Mouse (Mus musculus): Measurements from ENCODE around the gene Sulf2.
"Not testable (repeated sequence)": the region's sequence is repeated elsewhere in the genome, so short reads cannot be mapped to it uniquely, and the experiment has no call there.

The Sulf2 gene

DNA sequence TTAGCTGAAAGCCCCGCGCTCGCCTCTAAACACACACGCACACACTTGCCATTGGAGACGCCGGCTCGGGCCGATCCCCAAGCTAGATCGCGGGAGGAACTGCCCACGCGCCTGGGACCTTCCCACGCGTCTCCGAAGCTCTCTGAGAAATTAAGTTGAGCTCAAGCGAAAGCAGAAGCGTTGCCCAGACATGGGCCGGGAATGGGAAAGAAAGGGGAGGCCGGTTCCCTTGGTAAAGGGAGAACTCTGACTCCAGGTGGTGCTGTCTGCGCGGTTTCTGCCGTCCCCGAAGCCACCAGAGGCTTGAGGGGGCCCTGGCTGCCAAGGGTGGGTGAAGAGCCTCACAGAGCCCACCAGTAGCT lies at the start of gene Sulf2:
Gene Sulf2, minus strand, starts transcription at position 210 of the 362 bp plus-strand sequence.
- peak; percentile 14 for DNase-seq

DNA sequence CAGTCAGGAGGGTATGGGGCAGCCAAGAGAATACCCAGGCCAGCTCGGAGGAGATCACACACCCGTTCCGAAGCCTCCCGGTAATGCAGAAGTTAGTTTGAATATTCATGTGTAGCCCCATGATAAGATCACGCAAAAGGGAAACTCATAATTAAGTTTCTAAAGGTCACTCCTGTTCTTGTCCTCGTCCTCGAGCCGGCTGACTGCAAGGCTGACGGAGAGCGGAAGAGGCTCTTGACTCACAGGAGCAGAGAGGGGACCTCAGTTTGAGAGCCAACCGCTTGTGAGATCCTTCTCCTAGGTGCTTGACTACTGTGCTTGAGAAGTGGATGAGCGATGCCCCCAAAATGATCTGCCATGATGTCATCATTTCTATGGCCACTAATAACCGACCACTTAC lies 48.7 kb upstream of the Sulf2 start:
- DNase-seq = no peak

DNA sequence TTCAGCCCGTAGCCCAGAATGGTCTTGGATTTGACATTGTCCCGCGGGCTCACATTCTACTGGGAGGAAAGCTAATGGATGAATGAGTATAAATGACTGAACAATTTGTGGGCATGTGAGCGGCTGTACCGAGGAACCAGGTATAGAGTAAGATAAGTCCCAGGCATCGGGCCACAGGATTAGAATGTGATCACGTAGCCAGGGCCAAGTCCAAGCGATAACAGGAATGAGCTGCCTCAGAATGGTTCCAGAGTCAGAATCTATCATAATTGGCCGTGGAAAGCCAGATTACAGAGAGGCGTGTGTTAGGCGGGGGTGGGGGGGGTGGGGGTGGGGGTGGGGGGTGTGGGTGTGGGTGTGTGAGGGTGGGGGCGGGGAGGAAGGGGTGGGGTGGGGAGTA lies 48.2 kb upstream of the Sulf2 start:
- no peak for DNase-seq

DNA sequence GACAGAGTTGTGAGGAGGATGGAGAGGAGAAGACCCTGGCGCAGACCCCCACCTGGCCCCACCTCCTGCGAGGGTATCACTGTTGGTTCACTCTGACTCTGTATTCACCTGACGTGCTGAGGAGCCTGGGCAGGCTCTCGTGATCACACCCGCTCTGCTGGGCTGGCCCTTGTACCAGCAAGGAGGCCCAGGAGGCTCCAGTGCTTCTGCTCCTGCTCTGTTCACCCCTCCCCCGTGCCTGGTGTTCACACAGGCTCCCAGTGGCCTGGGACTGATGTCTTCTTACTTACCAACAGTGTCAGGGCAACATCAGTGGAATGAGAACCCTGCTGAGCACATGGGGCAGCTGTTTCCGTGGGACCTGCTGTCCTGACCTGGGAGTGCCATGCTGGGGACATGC lies 42.5 kb upstream of the Sulf2 start:
- no peak for DNase-seq

DNA sequence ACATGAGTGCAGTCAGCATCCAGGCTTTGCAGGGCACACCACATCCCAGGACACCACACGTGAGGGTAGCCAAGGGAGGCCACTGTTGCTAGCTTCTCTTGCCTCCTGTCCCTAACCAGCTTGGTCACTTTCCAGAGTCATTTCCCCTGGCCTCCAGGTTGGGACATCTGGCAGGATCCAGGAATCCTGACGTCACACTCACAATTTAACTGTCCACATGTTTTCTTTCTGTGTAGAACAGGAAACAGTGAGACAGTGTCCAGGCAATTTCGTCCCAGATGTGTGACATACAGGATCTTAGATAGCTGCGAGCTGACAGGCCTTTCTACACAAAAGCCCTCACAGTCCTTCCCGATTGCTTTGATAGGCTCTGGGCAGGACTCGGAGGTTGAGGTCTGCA lies 41.6 kb upstream of the Sulf2 start:
- DNase-seq = no peak

DNA sequence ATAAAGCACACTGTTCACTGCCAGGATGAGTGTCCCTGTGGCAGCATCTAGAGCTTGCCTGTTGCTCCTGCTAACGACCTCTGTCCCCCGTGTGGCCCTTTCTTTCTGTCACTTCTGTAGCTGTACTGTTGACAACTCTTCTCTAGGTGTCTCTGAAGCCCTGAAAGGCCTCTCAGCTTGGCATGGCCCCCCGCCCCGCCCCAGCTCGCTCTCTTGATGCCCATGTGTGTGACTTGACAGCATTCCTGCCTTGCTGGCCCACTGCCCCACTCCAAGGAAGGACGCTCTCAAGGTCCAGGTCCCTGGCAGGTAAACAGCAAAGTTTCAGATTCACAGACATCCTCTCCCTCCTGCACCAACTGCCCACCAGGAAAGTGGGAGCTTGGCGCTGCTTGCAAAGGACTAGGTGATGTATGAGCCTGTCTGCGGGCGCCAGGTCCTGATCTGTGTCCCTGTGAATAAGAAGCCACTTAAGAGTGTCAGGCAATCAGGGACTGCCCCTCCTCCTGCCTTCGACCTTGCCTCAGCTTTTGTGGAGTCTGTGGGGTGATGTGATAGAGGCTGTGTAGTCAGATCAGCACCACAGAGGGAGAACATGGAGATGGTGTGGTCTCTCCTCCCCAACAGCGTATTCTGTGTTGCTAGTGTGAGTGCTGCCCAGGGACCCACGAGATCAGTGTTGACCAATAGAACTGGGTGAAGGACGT lies 40.8 kb upstream of the Sulf2 start:
- DNase-seq = no peak

DNA sequence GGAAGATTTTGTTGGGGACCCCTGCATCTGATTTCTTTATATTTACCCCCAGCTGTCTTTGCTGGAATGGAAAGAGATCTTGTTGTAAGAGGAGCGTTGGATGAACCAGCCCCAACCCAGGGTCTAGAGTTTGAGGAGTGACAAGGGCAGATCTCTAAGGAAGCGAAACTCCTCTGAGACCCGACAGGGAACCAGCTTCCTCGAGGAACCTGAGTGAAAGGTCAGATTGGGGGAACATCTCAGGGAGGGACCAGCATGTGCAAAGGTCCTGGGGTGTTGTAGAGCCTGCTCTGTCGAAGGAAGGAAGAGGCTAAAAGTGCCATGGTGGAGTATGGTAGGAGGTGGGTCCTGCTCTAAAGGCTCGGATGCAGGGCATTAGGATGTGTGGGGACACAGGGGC lies 39.6 kb upstream of the Sulf2 start:
- no peak for DNase-seq

DNA sequence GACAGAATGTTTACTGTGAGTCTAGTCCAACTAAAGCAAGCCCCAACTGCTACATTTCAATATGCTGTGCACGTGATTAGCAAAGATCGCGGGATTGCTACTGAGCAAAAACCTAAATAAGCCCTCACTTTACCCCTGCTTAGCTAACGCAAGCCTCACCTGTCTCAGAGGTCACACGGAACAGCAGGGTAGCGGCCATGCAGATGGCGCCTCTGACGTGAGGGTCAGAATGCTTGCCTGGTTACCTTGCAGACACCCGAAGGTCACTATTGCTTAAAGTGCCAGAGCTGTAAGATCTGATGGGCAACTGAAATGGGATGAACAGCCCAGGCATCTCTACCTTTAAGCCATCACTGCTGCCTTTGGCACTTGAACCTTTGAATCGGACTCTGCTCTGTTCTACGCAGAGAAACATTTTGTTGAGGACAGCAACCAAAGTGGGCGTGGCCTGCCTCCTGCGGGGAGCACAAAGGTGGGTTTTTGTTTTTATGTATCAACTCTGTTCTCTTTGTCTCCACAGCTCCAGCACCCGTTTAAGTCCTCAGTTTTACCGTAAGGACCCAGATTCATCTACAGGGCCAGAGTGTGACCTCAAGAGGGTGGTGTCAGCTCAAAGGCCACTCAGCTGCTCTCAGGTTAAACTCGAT lies 38.8 kb upstream of the Sulf2 start:
- no peak for DNase-seq

DNA sequence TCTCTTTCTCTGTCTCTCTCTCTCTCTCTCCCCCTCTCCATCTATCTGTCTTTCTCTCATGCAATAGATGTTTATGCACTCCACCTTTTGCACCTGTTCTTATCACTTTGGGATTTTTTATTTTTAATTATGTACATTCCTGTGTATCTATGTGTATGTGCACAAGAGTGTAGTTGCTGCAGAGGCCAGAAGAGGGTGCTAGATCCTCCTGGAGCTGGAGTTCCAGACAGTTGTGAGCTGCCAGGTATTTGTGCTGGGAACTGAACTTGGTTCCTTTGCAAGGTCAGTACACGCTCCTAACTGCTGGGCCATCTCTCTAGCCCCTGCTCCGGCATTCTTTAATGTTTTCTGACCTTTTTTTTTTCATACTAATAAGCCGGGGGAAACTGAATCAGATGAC lies 38.0 kb upstream of the Sulf2 start:
- DNase-seq = no peak

DNA sequence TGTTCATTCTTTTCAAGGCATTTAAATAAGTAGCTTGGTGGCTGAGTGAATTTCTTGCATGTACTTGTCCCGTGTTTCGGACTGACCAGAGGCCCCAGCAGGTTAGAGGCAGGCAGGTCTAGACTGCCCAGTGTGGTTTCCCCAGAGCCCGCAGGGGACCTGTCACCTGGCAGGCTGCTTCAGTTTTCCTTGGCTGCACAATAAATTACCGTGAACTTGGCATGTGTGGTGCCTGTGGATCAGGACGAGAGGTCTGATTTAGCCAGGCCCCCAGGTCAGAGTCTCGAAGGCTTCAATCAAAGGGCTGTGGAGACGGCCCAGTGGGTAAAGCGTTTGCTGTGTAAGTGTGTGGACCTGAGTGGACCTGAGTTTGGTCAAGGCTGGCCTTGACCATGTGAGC lies 35.4 kb upstream of the Sulf2 start:
- no peak for DNase-seq

DNA sequence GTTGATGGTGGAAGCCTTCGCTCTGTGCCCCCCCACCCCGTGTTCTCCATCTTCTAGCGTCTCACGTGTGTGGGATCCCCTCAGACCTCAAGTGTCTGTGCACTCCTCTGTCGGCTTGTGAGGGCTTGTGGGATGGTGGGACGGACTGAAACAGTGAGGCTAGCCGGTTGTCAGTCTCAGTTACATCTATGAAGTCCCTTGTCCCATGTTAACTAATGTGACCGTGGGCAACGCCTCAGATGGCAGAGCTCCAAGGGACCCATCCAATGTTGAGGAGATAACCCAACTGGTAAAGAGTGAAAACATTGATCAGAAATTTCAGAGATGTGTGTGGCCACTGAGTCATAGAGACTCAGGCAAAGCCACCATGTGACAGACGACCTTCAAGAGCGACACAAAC lies 33.7 kb upstream of the Sulf2 start:
- DNase-seq = no peak

DNA sequence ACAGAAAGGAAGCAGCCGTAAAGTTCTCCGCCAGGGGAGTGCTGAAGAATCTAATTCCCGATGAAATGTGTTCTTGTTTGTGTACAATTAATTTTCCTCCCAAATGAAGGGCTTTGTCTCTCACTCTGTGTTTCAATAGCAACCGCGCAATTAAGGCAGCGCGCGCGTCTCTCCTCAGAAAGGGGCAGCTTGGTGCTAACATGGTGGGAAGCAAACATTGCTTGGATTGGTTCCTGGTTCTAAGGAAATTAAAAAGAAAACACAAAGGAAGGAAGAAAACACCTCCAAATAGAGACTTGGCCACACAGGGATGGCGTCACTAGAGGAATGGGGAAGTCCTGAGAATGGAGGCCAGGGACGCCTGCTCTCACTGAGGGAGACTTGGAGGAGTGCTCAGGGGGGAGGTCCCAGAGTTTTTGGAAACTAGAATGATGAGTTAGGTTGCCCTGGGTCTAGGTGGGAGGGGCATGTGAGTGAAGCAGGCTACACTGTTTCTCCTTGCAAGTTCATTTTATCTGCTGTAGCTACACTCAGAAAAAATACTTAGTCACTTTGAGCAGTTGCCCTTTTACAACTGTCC lies 32.5 kb upstream of the Sulf2 start:
- DNase-seq = not testable (repeated sequence)

DNA sequence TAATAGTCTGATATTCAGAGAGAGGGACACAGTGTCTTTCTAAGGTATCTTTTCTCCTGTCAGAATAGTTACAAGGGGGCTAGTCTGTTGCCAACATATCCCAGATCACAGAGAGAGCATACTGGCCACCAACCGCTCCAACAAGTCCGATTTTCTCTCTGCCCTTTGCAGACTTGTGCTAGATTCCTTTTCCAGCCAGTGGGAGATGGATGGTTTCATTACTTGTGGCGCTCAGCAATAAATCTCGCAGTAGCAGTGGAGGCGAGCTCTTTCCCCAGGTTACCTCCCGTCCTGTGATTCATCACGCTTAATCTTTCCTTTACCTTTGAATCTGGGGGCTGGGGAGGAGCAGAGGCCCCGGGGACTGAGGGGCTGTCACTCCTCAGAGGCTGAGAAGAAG lies 31.9 kb upstream of the Sulf2 start:
- DNase-seq = not testable (repeated sequence)

DNA sequence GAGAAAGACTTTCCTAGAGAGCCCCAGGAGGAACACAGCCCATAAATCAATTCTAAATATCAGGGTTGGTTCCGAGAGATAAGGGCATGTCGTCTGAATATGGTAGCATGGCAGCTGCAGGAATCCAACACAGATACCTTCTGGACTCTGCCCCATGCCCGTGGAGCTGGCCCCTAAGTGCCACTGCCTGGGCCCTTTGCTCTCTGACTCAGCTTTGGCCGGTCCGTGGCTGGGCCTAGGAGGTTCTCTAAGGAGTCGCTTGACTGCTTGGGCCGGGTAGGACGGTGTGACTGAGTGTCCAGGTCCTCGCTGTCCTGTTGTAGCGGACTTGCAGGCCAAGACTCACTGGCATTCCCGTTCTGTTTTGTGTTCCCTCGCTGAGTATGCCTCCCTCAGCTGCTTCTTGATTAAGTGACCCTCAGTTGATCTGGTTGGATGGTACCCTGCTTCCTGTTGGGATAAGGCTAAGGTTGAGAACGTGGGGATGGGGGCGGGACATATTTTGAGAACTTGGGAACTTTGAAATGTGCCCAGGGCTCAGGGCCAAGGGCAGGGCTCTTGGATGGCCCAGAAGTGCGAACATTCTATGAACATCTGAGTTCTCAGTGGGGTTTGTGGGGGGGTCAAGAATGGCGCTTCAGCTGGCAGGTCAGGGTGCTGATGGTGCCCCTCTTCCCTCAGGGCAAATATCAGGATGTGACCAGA lies 30.9 kb upstream of the Sulf2 start:
- no peak for DNase-seq

DNA sequence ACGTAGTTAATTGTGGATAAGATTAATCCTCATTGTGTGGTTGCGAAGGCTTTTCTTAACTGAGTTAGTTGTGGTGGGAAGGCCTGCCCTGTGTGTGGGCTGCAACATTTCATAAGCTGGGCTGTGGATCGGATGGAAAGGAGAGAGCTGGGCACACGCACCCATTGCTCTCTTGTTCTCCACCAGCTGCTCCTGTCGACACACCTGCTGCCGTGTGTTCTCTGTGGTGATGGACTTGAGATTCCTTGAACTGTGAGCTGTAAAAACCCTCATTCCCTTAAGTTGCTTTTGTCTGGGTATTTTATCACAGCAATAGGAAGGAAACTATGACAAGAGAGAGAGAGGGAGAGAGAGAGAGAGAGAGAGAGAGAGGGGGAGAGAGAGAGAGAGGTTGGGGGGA lies 30.3 kb upstream of the Sulf2 start:
- DNase-seq = no peak

DNA sequence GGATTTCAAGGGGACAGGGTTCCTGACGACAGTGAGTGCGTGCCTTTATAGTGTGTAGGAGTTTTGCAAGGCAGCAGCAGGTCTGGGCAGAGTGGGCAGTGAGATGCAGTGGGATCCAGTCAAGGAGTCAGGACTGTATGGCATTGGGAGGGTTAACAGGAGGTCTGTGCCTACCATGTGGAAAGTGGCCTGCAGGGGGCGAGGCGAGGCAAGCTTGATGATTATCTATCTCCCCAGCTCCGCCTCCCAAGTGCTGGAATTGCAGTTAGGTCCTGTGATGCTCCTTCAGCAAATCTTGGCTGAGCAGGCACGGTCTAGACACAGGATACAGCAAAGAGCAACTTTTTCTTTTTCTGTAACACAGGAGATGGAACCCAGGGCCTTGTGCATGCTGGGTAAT lies 29.0 kb upstream of the Sulf2 start:
- DNase-seq = no peak

DNA sequence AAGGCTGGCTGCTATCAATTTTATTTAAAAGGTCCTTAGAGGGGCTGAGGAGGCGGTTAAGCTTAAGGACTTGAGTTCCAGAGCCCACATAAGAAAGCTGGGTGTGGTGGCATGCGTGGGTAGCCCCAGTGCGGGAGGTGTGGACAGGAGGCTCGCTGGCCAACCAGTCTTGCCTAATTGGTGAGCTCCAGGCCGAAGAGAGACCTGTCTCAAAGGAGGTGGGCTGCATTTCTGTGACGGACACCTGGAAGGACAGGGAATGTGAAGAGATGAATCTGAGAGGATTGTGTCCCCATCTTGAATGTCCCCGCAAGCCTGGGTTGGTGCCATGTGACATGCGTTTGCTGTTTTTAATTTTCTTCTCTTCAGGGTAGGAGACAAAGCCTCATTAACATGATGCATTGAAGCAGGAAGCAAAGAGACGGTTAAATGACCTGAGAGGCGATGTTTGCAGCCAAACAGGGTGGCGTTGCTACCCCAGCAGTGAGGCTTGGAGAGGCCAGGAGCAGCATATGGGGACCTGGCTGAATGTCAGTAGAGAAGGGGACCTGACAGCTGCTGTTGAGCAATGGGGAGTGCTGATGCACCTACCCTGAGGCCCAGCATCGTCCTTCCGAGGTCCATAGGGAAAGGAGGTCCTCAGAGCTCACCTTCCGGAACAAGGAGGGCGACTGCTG lies 26.7 kb upstream of the Sulf2 start:
- no peak for DNase-seq

DNA sequence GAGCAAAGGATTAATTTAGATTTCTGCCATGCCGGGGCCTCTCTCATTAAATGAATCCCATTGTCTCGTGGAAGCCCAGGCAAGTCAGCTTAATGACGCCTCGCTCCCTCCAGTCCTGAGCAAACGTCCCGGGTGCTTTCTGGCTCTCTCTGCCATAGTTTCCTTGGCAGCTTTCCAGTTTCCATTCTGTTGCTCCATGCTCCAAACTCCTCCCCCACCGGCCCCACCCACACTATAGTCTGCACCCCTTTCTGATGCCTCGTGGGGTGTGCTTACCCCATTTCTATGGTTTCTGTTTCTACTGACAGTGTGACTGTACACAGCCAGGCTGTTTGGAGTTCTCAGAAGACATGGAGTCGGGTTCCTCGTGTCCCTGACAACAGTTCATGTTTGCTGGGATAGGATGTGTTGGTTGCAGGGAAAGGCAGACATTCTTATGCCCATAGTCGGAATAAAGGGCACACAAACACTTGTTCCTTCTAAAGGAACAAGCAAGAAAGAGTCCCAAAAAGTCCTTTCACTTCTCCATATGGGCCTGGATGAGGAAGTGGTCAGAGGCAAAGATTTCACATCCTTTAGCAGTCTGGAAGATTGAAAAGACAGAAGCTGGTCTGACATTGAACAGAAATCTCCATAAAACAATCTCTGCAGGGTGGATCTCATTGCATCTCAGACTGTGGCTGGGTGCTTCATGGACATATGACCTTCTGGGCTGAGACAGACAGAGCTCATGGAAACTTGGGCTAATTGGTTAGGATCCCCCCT lies 25.5 kb upstream of the Sulf2 start:
- no peak for DNase-seq

DNA sequence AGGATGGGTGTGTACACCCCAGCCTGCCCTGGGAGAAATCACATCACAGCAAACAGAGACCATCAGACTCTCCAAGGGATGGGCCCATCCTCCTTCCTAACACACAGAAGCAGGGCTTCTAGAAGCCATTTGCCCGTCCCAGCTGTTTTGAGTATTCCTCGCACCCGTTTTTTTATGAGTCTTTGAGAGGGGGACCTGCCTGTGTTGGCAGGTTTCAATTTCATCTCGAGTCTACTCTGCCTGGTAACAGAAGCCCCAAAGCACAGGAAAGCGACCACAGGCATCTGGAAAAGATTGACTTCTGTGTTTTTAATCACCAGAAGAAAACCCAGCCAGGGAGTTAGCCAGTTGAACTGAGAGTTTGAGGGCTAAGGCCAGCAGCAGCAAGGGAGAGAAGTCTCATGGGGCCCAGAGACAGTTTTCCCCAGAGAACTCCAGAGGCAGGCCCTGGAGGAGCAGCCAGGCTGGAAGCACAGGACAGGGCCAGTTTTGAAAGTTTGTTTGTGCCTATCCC lies 24.7 kb upstream of the Sulf2 start:
- DNase-seq = no peak

DNA sequence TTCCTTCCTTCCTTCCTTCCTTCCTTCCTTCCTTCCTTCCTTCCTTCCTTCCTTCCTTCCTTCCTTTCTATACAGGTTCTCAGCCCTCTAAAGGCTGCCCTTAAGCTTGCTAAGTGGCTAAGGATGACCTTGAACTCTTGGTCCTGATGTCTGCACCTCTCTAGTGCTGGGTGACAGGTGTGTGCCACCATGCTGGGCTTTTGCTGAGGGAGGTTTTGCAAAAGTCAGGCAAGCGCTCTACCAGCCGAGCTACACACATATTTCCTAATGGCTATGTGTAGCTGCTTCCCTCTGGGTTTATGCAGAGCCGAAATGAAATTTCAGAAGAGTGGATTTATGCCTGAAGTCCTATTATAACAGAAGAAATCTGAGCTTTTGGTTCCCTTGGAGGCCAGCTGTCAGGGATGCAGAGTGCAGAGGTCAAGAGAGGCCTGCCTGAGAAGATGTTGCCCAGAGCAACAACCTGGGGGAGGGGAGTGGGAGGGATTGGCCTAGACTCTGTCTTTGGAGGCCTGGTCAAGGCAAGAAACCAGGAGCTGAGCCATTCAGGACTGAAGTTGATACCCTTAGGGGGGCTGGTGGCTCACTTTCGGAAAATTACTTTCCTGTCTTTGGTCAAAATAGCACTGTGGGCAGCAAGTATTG lies 24.1 kb upstream of the Sulf2 start:
- no peak for DNase-seq

DNA sequence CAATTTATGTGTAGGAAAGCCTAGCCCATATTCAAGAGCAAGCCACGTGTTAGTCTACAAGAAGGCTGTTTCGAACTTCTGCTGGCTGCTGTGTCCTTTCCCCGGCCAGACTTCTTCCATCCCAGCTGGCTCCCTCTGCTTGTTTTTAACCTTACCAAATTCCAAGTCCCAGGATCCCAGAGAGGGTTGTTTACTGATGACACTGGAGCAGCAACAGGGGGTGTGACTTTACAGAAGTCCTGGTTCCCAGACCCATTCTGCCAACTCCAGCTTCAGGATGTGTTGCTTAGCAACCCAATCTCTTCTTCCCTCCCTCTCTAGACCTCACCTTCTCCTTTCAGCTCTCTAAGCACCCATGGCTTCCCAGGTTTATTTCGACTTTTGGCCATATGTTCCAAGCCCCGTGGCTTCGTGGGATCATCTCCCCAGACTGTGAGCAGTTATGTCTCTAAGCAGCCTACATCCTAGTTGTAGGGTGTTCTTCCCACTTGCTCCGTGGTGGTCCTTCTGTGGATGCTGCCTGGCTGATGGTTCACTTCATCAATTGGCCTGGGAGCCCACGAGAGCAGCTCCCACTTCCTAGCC lies 20.2 kb upstream of the Sulf2 start:
- no peak for DNase-seq

DNA sequence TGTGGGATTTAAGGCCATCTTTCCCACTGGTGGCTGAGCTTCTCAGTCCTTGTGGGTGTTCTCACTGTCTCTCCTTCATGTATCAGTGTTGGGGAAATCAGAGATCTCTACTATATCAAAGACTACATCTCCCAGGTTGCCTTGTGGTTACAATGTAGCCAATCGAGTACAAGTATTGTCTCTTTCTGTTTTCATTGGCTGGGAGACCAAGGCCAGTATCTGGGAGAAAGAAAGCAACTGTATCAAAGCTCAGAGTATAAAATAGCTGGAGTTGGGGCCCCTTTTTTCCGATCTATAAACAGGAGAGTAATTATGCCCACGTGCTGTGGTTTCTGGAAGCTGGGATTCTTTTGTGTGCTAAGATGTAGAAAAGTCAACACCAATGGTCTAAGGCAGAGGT lies 19.7 kb upstream of the Sulf2 start:
- no peak for DNase-seq

Data from cerebellum, adult 9-11 months (tissue).